Mouse (Mus musculus): ENCODE results near the gene Sap18. TPM values are rescaled to one million over a fixed set of nuclear protein-coding genes. Genes with fewer than 3 reads are reported as not detected.

Sap18 gene
- polyA plus RNA-seq, 1 experiment from 2014 or later, result 27.6 TPM

- ATAC-seq (replicated peaks; ENCODE audit: low FRiP score) (no peak), DNase-seq (ENCODE audit: low spot score) (no peak)
- no peak overlapping the region for H3K27ac ChIP-seq (ENCODE audit: low read depth, low read length)
- H3K9me3 ChIP-seq (ENCODE audit: control insufficient read depth, low read length), result no peaks in the 10 kb centered on the region
- no peak overlapping the region for H3K4me2 ChIP-seq
- WGBS, result 91% methylated on average over 2 of the region's 2 CpGs
- H3K4me1 ChIP-seq (replicated peaks; ENCODE audit: control insufficient read depth, insufficient read depth, low read length), result no peaks in the 10 kb centered on the region
- no peaks in the 10 kb centered on the region for H3K27me3 ChIP-seq (replicated peaks; ENCODE audit: control insufficient read depth, insufficient read depth, low read length)
- peaks cover 59% of the 10 kb centered on the region for H3K36me3 ChIP-seq (ENCODE audit: control insufficient read depth, insufficient read depth, low read length)
- no peak overlapping the region for H3K4me3 ChIP-seq (ENCODE audit: low read depth, low read length)
- H3K9ac ChIP-seq (ENCODE audit: low read depth, low read length), result no peak overlapping the region
Measured at GRCm38 (mm10) chr14:57810886-57811285, 12.9 kb downstream of the Sap18 start.

- H3K9ac ChIP-seq (ENCODE audit: low read depth, low read length), result no peak overlapping the region
- peaks cover 59% of the 10 kb centered on the region for H3K36me3 ChIP-seq (ENCODE audit: control insufficient read depth, insufficient read depth, low read length)
- H3K27ac ChIP-seq (ENCODE audit: low read depth, low read length), result no peak overlapping the region
- no peak overlapping the region for H3K4me2 ChIP-seq
- H3K27me3 ChIP-seq (replicated peaks; ENCODE audit: control insufficient read depth, insufficient read depth, low read length), result no peaks in the 10 kb centered on the region
- H3K4me1 ChIP-seq (replicated peaks; ENCODE audit: control insufficient read depth, insufficient read depth, low read length), result no peaks in the 10 kb centered on the region
- DNase-seq (ENCODE audit: low spot score), result no peak
- WGBS, result 97% methylated on average over 5 of the region's 5 CpGs
- no peaks in the 10 kb centered on the region for H3K9me3 ChIP-seq (ENCODE audit: control insufficient read depth, low read length)
- ATAC-seq (replicated peaks; ENCODE audit: low FRiP score), result no peak
- no peak overlapping the region for H3K4me3 ChIP-seq (ENCODE audit: low read depth, low read length)
Measured at GRCm38 (mm10) chr14:57811844-57812243, 13.9 kb downstream of the Sap18 start.

DNA sequence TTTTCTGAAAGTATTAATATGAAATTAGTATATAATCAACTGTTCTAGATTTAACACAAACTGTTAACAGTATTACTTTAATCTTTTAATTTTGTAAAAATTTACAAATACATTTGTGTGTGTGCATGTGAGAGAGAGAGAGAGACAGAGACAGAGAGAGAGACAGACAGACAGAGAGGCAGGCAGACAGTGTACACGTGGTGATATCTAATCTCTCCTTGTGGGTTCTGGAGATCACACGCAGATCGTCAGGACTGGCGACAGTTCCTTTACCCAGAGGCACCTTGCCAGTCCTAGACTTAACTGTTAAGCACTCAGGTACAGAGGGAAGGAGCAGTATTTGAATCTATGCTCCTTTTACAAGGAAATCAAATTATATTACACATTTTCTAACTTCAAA, 22.9 kb downstream of the Sap18 start:
- Histone ChIP-seq H3K4me1 (replicated peaks; ENCODE audit: control insufficient read depth, insufficient read depth, low read length) (no peaks in the 10 kb centered on the region), H3K9ac (ENCODE audit: low read depth, low read length) (no peak overlapping the region), H3K4me2 (no peak overlapping the region), H3K4me3 (ENCODE audit: low read depth, low read length) (no peak overlapping the region), H3K9me3 (ENCODE audit: control insufficient read depth, low read length) (no peaks in the 10 kb centered on the region), H3K27ac (ENCODE audit: low read depth, low read length) (no peak overlapping the region), H3K36me3 (ENCODE audit: control insufficient read depth, insufficient read depth, low read length) (peaks cover 29% of the 10 kb centered on the region), H3K27me3 (replicated peaks; ENCODE audit: control insufficient read depth, insufficient read depth, low read length) (no peaks in the 10 kb centered on the region)
- DNase-seq (ENCODE audit: low spot score), result no peak
- 0 out of 2 replicates have a peak, but pooled peaks have one; percentile 33 for ATAC-seq (replicated peaks; ENCODE audit: low FRiP score)
- WGBS, result 37% methylated on average over 4 of the region's 4 CpGs

DNA sequence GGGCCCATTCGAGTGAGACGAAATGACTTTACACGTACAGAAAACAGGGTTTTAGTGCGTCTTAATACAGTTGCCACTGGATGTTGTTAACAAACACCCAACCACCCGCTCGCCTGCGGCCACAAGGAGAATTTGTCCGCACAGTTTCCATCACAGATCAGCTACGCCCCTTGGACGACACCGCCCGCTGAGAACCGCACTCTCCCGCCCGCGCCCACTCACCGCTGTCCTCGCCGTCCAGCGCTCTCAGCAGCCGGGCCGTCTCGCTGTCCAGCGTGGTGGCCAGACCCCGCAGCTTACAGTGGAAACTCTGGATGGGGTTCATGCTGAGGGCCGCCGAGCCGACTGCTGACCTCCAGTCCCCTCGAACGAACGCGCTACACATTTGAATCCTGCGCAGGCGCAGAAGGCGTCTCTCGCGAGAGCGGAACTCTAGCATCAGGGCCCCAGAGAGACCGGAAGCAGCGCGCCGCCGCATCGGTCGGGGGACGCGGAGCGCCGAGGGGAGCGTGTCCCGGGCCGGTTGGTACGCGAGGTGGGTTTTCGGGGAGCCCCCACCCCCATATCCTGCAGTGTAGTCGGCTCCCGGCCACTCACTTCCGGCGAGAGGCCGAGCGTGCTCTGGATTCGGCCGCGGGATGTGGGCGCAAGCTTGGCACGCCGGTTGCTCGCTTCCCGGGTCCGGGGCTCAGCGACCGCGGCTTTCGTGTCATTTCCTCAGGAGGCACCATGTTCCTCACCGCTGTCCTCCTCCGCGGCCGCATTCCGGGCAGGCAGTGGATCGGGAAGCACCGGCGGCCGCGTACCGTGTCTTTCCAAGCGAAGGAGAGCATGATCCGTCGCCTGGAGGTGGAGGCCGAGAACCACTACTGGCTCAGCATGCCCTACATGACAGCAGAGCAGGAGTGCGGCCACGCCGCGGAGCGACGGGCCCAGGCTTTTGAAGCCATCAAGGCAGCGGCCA, 28.1 kb downstream of the Sap18 start, which contains the start of the genes Ska3 and Mrpl57:
Ska3 (minus strand) TSS at position 398 of the 964 bp plus-strand sequence.
Mrpl57 (plus strand) TSS at position 447 of the 964 bp plus-strand sequence.
- Histone ChIP-seq H3K9ac (ENCODE audit: low read depth, low read length) (peak within 1 kb of the TSS; percentile 96), H3K4me3 (ENCODE audit: low read depth, low read length) (peak within 1 kb of the TSS; percentile 87), H3K4me2 (peak within 1 kb of the TSS; percentile 73), H3K4me1 (replicated peaks; ENCODE audit: control insufficient read depth, insufficient read depth, low read length) (peaks cover 7% of the 10 kb centered on the region; the same call in 1 of the 2 replicates), H3K36me3 (ENCODE audit: control insufficient read depth, insufficient read depth, low read length) (peaks cover 8% of the 10 kb centered on the region), H3K27ac (ENCODE audit: low read depth, low read length) (peak within 1 kb of the TSS; percentile 91), H3K27me3 (replicated peaks; ENCODE audit: control insufficient read depth, insufficient read depth, low read length) (no peaks in the 10 kb centered on the region), H3K9me3 (ENCODE audit: control insufficient read depth, low read length) (no peaks in the 10 kb centered on the region)
- peak; percentile 95 for ATAC-seq (replicated peaks; ENCODE audit: low FRiP score)
- under 1% methylated on average over 96 of the region's 96 CpGs for WGBS
- peak; percentile 93 for DNase-seq (ENCODE audit: low spot score)

DNA sequence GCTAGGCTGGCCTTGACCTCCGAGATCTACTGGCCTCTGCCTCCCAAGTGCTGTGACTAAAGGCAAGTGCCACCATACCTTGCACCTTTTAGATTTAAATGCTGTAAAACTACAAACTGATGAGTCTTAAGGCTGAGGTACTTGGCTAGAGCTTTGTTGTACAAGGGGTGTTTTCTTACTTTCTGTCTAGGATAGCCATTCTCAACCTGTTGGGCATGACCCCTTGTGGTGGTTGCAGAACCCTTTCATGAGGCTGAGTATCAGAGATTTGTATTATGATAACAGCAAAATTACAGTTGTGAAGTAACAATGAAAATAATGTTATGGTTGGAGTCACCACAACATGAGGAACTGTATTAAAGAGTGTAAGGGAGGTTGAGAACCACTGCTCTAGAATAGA, 29.3 kb downstream of the Sap18 start:
- peaks cover 7% of the 10 kb centered on the region; the same call in 1 of the 2 replicates for H3K4me1 ChIP-seq (replicated peaks; ENCODE audit: control insufficient read depth, insufficient read depth, low read length)
- H3K4me3 ChIP-seq (ENCODE audit: low read depth, low read length), result peak overlapping the region; percentile 87
- no peak overlapping the region for H3K27ac ChIP-seq (ENCODE audit: low read depth, low read length)
- no peaks in the 10 kb centered on the region for H3K27me3 ChIP-seq (replicated peaks; ENCODE audit: control insufficient read depth, insufficient read depth, low read length)
- H3K9me3 ChIP-seq (ENCODE audit: control insufficient read depth, low read length), result no peaks in the 10 kb centered on the region
- ATAC-seq (replicated peaks; ENCODE audit: low FRiP score) (no peak), DNase-seq (ENCODE audit: low spot score) (no peak)
- 0 out of 2 replicates have a peak, but pooled peaks cover 2% of the 10 kb centered on the region for H3K36me3 ChIP-seq (ENCODE audit: control insufficient read depth, insufficient read depth, low read length)
- H3K4me2 ChIP-seq, result peak overlapping the region; percentile 73
- H3K9ac ChIP-seq (ENCODE audit: low read depth, low read length), result peak overlapping the region; percentile 96
- 52% methylated on average over 1 of the region's 1 CpGs for WGBS

GRCm38 (mm10) chr14:57833526-57833925, 35.5 kb downstream of the Sap18 start:
- ATAC-seq (replicated peaks; ENCODE audit: low FRiP score) (no peak), DNase-seq (ENCODE audit: low spot score) (no peak)
- no peaks in the 10 kb centered on the region for H3K9me3 ChIP-seq (ENCODE audit: control insufficient read depth, low read length)
- H3K9ac ChIP-seq (ENCODE audit: low read depth, low read length), result no peak overlapping the region
- WGBS, result 96% methylated on average over 2 of the region's 2 CpGs
- peaks cover 7% of the 10 kb centered on the region for H3K36me3 ChIP-seq (ENCODE audit: control insufficient read depth, insufficient read depth, low read length)
- H3K4me2 ChIP-seq, result no peak overlapping the region
- H3K4me1 ChIP-seq (replicated peaks; ENCODE audit: control insufficient read depth, insufficient read depth, low read length), result 0 out of 2 replicates have a peak, but pooled peaks cover 4% of the 10 kb centered on the region
- H3K27ac ChIP-seq (ENCODE audit: low read depth, low read length), result no peak overlapping the region
- no peak overlapping the region for H3K4me3 ChIP-seq (ENCODE audit: low read depth, low read length)
- H3K27me3 ChIP-seq (replicated peaks; ENCODE audit: control insufficient read depth, insufficient read depth, low read length), result no peaks in the 10 kb centered on the region

DNA sequence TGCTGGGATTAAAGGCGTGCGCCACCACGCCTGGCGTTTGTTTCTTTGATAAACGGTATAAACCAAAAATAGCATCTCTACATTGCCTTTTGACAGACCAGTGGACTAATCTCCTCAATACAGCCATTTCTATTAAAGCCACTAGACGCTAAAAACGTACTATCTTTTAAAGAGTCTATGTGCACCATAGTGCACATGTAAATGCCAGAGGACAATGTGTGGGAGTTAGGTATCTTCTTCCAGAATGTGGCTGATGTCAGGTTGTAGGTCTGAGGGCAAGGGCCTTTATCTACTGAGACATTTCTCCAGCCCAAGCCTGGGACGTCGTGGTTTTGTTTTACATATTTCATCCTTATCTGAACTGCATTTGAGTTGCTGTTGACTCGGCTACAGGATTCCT, 37.2 kb downstream of the Sap18 start:
- H3K4me2 ChIP-seq, result no peak overlapping the region
- no peak overlapping the region for H3K4me3 ChIP-seq (ENCODE audit: low read depth, low read length)
- no peak overlapping the region for H3K9ac ChIP-seq (ENCODE audit: low read depth, low read length)
- no peaks in the 10 kb centered on the region for H3K27me3 ChIP-seq (replicated peaks; ENCODE audit: control insufficient read depth, insufficient read depth, low read length)
- H3K27ac ChIP-seq (ENCODE audit: low read depth, low read length), result no peak overlapping the region
- DNase-seq (ENCODE audit: low spot score) (no peak), ATAC-seq (replicated peaks; ENCODE audit: low FRiP score) (peak; percentile 93)
- WGBS, result 48% methylated on average over 10 of the region's 10 CpGs
- H3K36me3 ChIP-seq (ENCODE audit: control insufficient read depth, insufficient read depth, low read length), result peaks cover 7% of the 10 kb centered on the region
- no peaks in the 10 kb centered on the region for H3K9me3 ChIP-seq (ENCODE audit: control insufficient read depth, low read length)
- H3K4me1 ChIP-seq (replicated peaks; ENCODE audit: control insufficient read depth, insufficient read depth, low read length), result 0 out of 2 replicates have a peak, but pooled peaks cover 4% of the 10 kb centered on the region

DNA sequence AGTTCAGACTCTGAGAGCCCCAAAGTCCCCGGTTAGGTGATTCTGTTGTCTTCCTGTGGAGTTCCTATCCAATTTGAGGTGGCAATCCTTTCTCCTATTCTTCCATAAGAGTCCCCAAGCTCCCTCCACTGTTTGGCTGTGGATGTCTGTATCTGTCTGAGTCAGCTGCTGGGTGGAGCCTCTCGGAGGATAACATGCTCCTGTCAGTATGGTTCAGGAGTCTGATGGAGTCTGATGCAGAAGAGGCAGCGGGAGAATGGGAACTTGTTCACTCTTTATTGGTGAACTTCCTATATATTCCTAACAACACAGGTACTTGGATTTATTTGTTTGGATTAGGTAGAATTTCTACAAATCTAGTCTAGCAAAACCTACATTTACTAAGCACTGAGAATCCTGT, 46.6 kb downstream of the Sap18 start:
- Histone ChIP-seq H3K4me3 (ENCODE audit: low read depth, low read length) (no peak overlapping the region), H3K9ac (ENCODE audit: low read depth, low read length) (no peak overlapping the region), H3K36me3 (ENCODE audit: control insufficient read depth, insufficient read depth, low read length) (no peaks in the 10 kb centered on the region), H3K4me2 (no peak overlapping the region), H3K27ac (ENCODE audit: low read depth, low read length) (no peak overlapping the region), H3K4me1 (replicated peaks; ENCODE audit: control insufficient read depth, insufficient read depth, low read length) (no peaks in the 10 kb centered on the region), H3K27me3 (replicated peaks; ENCODE audit: control insufficient read depth, insufficient read depth, low read length) (no peaks in the 10 kb centered on the region), H3K9me3 (ENCODE audit: control insufficient read depth, low read length) (no peaks in the 10 kb centered on the region)
- 75% methylated on average over 3 of the region's 3 CpGs for WGBS
- DNase-seq (ENCODE audit: low spot score) (no peak), ATAC-seq (replicated peaks; ENCODE audit: low FRiP score) (no peak)

Measured in liver, embryonic 11.5 days (tissue).